Mouse (Mus musculus) gonadal fat pad, adult 2 months (tissue): Measurements from ENCODE around the gene Cerkl. TPM values are rescaled to one million over a fixed set of nuclear protein-coding genes. Genes with fewer than 3 reads are reported as not detected.

Experiments
- DNase-seq: peaks from one replicate; pipeline ENCODE4 v3.0.0-alpha.2; 2012; ENCODE audit warnings: low read depth
- polyA plus RNA-seq: library from polyadenylated mRNA; depleted of rRNA; stranded (reverse); fragments of >200 nt; gene quantifications from 2 replicates; pipeline ENCODE4 v1.2.3, GENCODE M21; 2012; rRNA removed

Cerkl gene
- 0.31 and 0.33 TPM in 2 replicates for polyA plus RNA-seq

DNA sequence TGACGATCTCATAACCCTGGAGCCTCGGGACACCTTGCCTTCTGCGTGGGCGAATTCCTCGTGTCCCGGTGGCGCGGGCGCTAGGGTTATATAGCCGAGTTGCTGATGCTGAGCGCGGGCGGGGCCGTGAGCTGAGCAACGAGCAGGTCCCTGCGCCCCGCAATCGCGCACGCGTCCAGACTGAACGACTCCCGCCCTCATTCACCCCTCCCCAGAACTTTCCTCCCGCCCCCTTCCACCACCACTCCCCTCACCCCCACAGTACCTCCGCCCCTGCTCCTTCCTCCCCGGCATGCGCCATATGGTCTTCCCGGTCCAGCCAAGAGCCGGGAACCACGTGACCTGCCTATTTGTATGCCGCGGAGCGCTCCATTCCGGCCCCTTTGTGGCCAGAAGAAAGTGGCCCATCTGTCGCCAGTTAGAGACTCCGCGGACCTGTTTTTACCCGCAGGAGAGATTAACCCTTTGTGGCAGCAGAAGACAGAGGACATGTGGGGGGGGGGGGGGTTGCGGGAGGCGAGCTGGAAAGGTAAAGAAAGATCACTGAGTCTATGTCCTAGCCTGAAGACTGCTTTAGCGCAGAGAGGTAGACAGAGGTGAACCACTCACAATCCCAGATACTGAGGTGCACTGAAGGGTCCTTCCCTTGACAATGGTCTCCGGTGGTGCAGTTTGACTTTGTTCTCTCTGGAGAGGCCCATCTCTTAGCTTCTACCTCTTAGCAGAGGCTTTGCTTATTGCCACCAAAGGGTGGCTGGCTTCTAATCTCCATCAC is at the start of gene Cerkl, which contains the start of gene Neurod1:
Cerkl (minus strand) TSS at position 211 of the 775 bp plus-strand sequence.
Neurod1 (minus strand) TSS at position 177 of the 775 bp plus-strand sequence.
- no peak for DNase-seq

DNA sequence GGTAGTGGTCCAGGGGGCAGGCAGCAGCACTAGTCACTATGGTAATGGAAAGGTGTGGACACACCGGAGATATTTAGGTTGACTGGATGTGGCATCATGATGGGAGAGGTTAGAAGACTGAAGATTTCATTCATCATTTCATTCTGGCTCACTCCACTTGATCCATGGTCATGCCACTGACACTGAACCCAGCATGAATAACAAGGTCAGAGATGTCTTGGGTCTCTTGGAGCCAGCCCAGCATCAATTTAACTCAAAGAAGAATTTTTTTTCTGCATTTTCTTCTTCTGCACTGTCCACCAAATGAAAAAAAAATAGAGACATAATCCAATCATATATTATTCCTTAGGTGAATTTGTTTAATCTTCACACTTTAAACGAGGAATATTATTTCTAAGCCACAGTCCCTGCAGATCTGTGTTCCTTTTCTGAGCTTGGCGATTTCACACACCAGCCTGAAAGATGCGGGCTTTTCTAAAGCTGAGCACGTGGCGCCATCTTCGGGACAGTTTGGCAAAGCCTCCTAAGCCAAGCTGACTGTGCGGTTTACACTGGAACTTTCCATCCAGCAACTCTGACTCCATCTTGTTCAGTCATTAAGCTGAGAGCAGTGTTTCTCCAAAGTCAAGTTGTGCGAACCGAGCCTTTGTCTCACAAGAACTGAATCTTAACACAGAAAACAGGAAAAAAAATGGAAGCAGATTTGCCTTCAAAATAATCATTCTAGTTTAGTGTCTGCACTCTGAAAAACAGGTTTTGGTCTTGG is 42.6 kb upstream of the Cerkl start:
- no peak for DNase-seq

DNA sequence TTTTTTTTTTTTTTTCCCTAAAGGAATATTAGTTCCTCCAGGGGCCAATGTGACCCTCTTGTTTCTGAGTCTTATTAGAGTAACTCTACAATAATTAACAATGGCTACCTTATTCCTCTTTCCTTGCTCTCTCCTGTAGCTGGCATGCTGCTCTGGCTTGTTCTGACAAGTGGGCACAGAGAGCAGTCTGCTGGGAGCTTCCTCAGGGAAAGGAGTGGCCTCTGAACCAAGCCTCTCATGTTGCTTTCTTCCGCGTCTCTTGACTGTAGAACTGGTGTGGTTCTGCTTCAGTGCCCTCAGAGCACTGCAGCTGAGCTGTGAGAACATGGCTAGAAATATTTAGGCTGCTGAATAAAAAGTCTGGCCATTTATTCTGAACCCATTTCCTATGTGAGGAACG is 28.5 kb upstream of the Cerkl start:
- no peak for DNase-seq

DNA sequence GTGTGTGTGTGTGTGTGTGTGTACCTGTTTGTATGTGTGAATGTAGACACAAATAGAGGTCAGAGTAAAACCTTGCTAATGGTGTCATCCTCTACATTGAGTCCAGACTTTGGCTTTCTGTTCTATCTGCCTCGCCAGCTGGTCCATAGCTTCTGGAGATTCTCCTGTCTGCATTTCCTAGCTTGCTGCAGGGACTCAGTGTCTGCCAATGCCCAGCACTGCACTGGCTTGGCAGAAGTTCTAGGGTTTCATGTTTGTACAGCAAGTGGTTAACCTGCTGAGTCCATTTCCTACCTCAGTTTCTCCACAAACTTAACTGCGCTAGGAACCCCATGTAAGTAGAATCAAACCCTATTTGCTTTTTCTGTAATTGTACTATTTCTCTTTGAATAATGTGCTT is 25.9 kb upstream of the Cerkl start:
- no peak for DNase-seq

DNA sequence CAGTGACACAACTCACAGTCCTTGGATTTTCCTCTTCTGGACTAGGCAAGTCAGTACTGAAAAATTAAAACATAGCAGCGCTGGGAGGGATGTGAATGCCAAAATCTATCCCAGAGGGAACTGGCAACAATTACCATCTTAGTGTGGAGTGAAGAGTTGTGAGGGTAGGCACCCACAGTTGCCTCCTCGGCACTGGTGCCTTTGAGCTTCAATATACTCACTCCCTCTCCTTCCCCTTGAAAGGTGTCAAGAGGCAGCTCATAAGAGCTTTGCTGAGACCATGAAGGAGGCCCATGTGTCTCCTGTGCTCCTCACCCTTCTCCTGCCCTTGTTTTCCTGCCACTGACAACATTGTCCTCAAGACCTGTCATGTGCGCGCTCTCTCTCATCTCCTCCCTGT is 5.8 kb upstream of the Cerkl start:
- DNase-seq, result no peak

DNA sequence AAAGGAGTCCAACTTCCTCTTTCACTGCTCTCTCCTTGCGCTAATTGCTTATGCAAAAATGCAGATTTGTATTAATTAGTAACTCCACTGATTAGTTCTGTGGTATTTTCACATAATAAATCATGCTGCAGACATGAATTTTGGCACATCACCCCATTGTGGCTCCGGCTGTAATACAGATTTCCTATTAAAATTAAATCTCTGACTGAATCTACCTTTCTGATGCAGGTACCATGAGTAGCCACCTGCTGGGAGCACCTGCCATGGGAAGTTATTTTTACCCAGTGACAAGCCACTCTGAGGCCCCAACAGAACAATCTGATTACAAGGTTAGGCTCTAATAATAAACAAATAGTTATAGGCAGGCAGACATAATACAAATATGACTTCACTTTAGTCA is 5.3 kb upstream of the Cerkl start:
- DNase-seq, result no peak

DNA sequence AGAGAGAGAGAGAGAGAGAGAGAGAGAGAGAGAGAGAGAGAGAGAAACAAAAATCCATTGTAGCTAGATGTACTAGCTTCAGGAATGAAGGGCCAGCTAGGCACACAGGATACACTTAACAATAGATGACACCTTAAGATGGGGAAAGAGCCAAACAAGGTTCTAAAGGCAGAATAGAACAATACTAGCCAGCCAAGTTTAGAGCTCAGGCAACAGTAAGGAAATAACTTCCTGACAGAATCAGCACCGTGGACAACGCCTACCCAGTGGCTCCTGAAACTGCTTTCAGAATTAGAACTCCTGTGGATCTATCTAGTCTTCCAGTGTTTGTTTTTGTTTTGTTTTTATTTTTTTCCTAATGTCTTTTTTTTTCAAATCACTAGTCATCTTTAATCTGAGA is 4.0 kb upstream of the Cerkl start:
- DNase-seq, result no peak

DNA sequence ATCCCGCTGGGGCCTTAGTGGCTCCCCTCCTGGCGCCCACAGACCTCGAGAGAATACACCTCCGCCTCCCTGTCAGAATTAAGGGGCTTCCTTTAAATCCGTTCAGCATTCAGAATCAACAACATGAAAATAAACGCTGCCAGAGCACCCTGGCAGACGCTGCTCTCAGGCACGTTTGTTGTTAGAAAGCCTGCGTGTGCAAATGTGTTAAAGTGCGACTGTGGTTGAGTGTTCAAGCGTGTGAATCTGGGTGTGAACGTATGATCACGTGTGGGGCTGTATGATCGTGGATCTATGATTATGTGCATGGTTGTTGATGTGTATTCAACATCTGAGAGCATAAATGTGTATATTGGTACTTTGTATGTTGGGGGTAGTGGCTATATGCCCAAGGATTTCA is 3.5 kb upstream of the Cerkl start:
- no peak for DNase-seq

DNA sequence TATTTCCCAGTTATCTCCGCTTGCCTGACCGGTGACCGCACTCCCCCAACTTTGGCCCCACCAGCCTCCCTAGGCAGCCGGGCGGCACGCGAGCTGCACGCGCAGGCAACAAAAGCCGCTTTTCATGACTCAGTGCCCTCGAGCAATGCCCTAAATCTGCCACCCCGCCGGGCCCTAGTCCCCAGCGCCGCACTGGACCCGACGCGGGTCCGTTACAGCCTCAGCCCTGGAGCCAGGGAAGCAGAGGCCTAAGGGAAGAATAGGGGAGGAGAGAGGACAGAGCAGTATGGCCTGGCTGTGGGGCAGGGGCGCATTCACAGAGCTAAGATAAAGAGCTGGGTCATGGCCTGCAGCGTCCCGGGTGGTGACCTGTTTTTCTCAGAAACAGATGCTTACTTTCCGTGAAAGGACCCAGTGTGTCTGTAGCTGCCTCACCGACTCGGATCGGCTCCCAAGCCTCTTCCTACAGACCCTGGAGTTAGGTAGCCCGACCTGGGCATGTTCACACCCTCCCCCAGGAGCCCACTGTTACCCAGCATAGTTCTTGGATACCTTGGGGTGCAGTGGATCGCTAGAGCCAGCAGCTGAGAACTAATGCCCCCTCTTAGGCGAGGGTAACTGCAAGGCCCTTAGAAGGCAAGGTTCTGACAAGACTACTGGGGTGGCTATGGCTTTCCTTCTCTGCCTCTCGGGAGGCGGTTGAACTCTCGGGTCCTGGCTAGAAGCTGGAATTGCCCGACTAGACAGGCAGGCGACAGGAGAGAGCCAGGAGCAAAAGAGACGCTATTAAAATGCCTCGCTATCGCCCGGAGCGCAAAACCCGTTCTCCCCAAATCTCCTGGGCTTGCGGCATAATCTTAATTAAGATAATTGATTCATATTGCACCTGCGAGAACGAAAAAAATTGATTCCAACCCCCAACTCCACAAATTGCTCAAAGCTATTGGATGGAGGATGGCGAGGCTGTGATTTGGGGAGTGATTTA is 2.8 kb upstream of the Cerkl start:
- no peak for DNase-seq

DNA sequence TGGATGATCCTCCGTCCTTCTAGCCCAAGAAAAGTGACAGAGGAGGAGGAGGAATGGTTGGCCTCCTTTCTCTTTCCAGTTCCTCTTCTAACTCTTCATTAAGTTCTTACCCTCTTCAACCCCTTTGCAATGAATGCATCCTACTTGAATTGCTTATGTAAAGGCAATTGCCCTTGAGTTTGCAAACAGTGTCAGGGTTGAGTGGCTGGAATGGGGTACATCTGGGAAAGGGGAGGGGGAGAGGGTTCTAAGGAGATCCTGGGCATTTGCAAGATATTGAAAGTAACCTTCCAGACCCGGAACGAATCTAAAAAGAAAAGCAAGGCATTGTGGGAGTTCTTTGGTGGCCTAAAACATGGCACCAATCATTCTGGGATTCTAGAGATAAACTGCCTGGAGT is 1.3 kb upstream of the Cerkl start:
- DNase-seq, result no peak

DNA sequence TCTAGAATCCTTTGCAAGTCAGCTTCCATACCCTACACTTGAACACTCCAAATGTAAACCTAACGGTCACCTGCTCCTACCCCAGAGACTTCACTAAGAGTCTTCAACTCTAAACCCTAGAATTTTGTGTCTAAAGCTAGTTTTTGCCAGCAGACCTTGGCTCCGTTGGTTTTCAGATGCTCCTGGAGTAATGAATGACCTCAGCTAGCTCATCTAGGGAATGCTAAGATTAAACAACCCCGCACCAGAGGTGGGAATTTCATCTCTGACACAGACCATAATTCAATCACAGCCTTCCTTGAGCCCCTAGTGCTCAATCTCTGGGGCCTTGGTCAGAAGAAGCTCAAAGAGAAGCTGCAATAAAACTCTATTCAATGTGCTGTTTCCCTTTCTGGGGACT is 849 bp upstream of the Cerkl start:
- no peak for DNase-seq

DNA sequence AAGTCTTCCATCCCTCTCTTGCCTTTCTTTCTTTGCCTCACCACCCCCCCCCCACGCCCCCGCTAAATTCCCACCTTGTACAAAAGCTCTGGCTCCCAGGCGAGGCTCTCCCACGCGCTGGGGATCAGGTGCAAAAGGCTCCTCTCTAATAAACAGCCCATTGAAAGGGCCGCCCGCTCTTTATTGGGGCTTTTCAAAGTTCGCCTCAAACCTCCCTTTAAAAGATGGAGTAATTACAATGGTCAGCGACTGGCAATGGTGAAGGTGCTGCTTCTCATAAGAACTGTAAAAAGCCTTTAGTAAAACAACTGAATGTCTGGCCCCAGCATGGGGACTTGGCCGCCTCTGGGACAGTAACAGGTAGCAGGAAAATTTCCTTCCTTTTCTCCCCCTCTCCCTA is 939 bp downstream of the Cerkl start:
- DNase-seq, result no peak

DNA sequence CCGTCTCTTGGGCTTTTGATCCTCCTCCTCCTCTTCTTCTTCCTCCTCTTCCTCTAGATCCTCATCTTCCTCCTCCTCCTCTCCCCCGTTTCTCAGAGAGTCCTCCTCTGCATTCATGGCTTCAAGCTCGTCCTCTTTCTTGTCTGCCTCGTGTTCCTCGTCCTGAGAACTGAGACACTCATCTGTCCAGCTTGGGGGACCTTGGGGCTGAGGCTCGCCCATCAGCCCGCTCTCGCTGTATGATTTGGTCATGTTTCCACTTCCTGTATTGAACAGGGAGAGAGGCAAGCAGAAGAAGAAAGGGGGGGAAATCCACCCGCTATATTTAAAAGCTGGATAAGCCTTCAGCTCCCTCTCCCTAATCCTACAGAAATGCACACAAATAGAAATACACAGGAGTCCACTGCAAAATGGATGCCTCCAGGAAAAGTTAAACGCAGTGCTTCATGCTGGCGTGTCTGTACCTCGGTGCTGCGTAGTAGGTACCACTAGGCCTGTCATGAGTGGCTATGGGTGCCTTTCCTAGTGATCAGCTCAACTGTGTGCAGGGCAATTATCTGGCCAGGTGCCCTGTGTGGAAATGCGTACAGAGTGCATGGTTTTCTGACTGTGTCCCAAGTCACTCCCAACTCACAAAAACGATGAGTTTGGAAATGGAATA is 1.7 kb downstream of the Cerkl start:
- DNase-seq, result no peak

DNA sequence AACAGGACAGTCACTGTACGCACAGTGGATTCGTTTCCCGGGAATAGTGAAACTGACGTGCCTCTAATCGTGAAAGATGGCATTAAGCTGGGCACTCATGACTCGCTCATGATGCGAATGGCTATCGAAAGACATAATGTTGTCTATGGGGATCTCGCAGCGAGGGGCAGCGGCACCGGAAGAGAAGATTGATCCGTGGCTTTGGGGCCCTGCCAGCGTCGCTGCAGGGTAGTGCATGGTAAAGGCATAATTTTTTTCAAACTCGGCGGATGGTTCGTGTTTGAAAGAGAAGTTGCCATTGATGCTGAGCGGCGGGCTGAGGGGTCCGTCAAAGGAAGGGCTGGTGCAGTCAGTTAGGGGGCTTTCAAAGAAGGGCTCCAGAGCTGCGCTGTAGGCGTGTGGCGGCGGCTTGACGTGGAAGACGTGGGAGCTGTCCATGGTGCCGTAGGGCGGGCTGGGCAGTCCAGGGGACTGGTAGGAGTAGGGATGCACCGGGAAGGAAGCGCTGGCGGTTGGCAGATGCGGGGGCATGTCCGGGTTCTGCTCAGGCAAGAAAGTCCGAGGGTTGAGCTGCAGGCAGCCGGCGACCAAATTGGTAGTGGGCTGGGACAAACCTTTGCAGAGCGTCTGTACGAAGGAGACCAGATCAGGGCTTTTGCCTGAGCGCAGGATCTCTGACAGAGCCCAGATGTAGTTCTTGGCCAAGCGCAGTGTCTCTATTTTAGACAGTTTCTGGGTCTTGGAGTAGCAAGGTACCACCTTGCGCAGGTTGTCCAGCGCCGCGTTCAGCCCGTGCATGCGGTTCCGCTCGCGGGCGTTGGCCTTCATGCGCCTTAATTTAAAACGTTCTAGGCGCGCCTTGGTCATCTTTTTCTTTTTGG is 2.4 kb downstream of the Cerkl start:
- DNase-seq, result no peak

DNA sequence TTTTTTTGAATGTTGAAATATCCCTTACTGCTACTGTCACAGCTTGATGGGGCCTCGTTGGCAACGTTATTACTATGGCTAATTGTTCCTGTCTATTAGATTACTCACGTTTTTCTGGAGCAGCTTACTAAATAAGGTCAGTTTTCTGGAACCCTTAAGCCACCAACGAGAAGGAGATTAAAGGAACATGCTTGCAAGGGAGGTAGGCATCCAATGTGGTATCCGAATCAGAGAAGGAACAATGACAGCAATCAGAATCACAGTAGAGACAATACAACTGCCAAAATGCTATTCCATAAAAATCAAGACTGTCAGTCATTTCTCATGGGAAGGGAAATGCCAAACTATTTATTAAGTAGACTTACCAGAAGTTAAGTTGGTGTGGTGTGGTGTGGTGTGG is 5.1 kb downstream of the Cerkl start:
- DNase-seq, result no peak

DNA sequence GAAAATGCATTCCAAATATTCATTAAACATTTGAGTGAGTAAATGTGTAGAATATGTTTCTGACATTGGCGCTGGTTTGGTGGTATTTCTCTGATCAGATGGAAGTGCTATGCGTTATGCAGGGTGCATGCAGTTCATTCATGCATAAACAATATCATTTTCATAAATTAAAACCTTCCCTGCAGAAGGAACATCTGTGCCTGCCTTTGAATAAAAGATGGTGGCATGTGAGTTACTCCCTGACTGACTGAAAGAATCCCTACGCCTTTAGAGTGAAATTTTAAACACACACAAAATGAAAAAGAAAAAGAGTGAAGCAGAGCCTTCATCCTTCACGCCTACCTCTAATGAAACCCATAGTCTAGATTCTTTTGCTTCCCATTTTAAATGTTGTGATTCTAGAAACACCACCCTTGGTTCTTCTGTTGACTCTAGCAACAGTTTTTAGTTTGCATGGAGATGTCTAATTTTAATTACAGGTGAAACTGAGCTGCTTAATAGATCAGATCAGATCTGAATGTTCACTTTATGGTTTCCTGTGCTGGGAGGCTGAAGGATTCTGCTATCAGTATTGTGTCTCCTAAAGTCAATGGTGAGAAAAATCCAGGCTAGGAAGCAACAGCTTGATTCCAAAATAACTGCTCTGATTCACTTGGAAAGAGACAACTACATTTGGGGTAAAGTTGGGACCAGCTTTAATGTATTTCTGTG is 5.7 kb downstream of the Cerkl start:
- DNase-seq, result no peak

DNA sequence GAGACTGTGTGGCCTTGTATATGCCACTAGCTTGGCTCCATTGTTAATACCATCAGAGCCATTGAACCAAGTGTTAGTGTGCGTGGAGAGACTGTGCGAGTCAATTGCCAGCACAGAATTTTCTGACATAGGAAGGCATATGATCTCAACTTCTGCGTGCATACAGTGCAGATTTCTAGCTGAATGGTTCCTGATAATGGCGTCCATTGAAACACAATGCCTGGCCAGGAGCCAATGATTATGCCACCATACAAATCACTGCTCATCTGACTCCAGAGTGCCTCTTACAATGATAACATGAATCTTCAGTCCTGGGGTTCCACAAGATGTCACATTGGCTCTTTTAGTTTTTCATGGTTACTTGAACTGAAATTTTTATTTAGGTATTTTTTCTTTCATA is 7.2 kb downstream of the Cerkl start:
- no peak for DNase-seq

DNA sequence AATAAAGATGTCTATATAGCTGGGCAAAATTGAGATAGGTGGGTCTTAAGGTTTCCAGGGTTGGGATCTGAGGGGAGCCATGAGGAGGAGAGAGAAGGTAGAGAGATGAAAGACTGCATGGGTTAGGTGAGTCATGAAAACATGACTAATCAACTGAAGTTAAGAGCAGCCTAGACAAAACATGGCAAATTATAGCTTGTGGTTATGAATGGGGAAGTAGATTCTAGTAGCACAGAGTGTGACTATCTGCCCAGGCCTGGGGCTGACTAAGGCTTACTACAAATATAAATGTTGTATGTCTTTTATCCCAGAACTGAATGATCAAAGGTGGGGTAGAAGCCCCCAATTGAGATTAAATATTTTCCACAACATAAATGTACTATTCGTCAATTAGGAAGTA is 9.4 kb downstream of the Cerkl start:
- DNase-seq, result no peak

DNA sequence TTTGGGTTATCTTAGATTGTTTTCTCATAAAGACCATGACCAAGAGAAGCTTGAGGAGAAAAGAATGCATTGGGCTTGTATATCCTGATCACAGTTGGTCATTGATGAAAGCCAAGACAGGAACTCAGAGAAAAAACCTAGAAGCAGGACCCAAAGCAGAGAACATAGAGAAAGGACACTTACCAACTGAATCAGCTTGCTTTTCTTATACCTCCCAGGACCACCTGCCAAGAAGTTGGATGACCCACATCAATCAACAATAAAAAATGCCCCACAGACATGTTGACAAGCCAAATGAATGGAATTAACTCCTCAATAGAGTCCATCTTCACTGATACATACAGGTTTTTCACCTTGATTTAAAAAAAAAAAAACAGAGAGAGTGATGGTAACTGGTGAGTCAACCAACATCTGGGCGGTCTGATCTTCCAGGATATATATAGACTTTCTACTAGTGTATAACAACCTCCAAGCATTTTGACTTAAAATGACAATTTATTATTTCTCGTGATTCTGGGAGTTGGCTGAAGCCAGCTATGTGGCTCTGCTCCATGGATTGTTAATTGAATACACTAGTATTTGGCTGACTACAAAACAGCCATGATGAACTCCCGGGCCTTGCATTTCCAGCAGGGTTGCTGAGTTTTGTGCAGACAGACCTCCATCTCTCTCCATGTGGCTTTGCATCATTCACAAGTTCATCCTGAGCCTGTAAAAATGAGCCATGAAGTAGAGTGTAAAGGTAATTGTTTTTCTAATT is 12.5 kb downstream of the Cerkl start:
- DNase-seq, result no peak
